Mouse (Mus musculus): ENCODE results near the gene Hexim1. TPM values are rescaled to one million over a fixed set of nuclear protein-coding genes. Genes with fewer than 3 reads are reported as not detected.

The Hexim1 gene
- total and polyA plus RNA-seq, 2 experiments: 10.2 to 12.1 TPM

- no peaks in the 10 kb centered on the region for H3K79me2 ChIP-seq (ENCODE audit: control insufficient read depth, insufficient read depth, low read length)
- no peak for DNase-seq (ENCODE audit: extremely low read depth, low read depth, low spot score)
- H3K9ac ChIP-seq (ENCODE audit: low read depth, low read length): 0 out of 2 replicates have a peak overlapping the region, but pooled peaks have one; percentile 11
- no peaks in the 10 kb centered on the region for H3K36me3 ChIP-seq (ENCODE audit: control insufficient read depth, insufficient read depth, low read length)
- peak overlapping the region; percentile 18; the same call in 1 of the 2 replicates for H3K4me3 ChIP-seq (ENCODE audit: insufficient read depth, low read depth, low read length)
- no peak for TF ChIP-seq CTCF (IDR thresholded peaks at IDR 0.05; ENCODE audit: low read depth, low read length)
- TF ChIP-seq POLR2A (IDR thresholded peaks at IDR 0.05; ENCODE audit: extremely low read depth, insufficient read depth, low read length): no peak
- H3K27me3 ChIP-seq (ENCODE audit: control insufficient read depth, insufficient read depth, low read length): no peaks in the 10 kb centered on the region
- 44% methylated on average over 8 of the region's 8 CpGs for WGBS
- H3K27ac ChIP-seq (replicated peaks; ENCODE audit: insufficient read depth, low read depth, low read length): peak overlapping the region; percentile 52
- H3K4me1 ChIP-seq (ENCODE audit: control insufficient read depth, insufficient read depth, low read length): peaks cover 5% of the 10 kb centered on the region; the same call in 1 of the 2 replicates
Observed at GRCm38 (mm10) chr11:103142441-103143182, 26.6 kb downstream of the Hexim1 start.

- no peak overlapping the region for H3K27ac ChIP-seq (replicated peaks; ENCODE audit: insufficient read depth, low read depth, low read length)
- no peak for DNase-seq (ENCODE audit: extremely low read depth, low read depth, low spot score)
Observed at GRCm38 (mm10) chr11:103144309-103145285, 28.6 kb downstream of the Hexim1 start.

GRCm38 (mm10) chr11:103146386-103146785 is 30.4 kb downstream of the Hexim1 start:
- no peak overlapping the region for H3K9ac ChIP-seq (ENCODE audit: low read depth, low read length)
- H3K79me2 ChIP-seq (ENCODE audit: control insufficient read depth, insufficient read depth, low read length): no peaks in the 10 kb centered on the region
- H3K27me3 ChIP-seq (ENCODE audit: control insufficient read depth, insufficient read depth, low read length): no peaks in the 10 kb centered on the region
- TF ChIP-seq POLR2A (IDR thresholded peaks at IDR 0.05; ENCODE audit: extremely low read depth, insufficient read depth, low read length) (no peak), CTCF (IDR thresholded peaks at IDR 0.05; ENCODE audit: low read depth, low read length) (no peak)
- DNase-seq (ENCODE audit: extremely low read depth, low read depth, low spot score): no peak
- 89% methylated on average over 4 of the region's 4 CpGs for WGBS
- peaks cover 1% of the 10 kb centered on the region; the same call in 1 of the 2 replicates for H3K4me1 ChIP-seq (ENCODE audit: control insufficient read depth, insufficient read depth, low read length)
- no peak overlapping the region for H3K27ac ChIP-seq (replicated peaks; ENCODE audit: insufficient read depth, low read depth, low read length)
- no peak overlapping the region for H3K4me3 ChIP-seq (ENCODE audit: insufficient read depth, low read depth, low read length)
- no peaks in the 10 kb centered on the region for H3K36me3 ChIP-seq (ENCODE audit: control insufficient read depth, insufficient read depth, low read length)

More at GRCm38 (mm10) chr11:103144309-103145285, 28.6 kb downstream of the Hexim1 start:
- peaks cover 5% of the 10 kb centered on the region; the same call in 1 of the 2 replicates for H3K4me1 ChIP-seq (ENCODE audit: control insufficient read depth, insufficient read depth, low read length)
- H3K36me3 ChIP-seq (ENCODE audit: control insufficient read depth, insufficient read depth, low read length): no peaks in the 10 kb centered on the region
- H3K9ac ChIP-seq (ENCODE audit: low read depth, low read length): no peak overlapping the region
- 71% methylated on average over 12 of the region's 12 CpGs for WGBS
- TF ChIP-seq POLR2A (IDR thresholded peaks at IDR 0.05; ENCODE audit: extremely low read depth, insufficient read depth, low read length) (no peak), CTCF (IDR thresholded peaks at IDR 0.05; ENCODE audit: low read depth, low read length) (no peak)
- H3K4me3 ChIP-seq (ENCODE audit: insufficient read depth, low read depth, low read length): no peak overlapping the region
- H3K79me2 ChIP-seq (ENCODE audit: control insufficient read depth, insufficient read depth, low read length): no peaks in the 10 kb centered on the region
- H3K27me3 ChIP-seq (ENCODE audit: control insufficient read depth, insufficient read depth, low read length): no peaks in the 10 kb centered on the region

GRCm38 (mm10) chr11:103147766-103148165 is 31.7 kb downstream of the Hexim1 start:
- no peak for DNase-seq (ENCODE audit: extremely low read depth, low read depth, low spot score)
- no peak overlapping the region for H3K4me3 ChIP-seq (ENCODE audit: insufficient read depth, low read depth, low read length)
- H3K79me2 ChIP-seq (ENCODE audit: control insufficient read depth, insufficient read depth, low read length): no peaks in the 10 kb centered on the region
- 54% methylated on average over 4 of the region's 4 CpGs for WGBS
- no peak overlapping the region for H3K27ac ChIP-seq (replicated peaks; ENCODE audit: insufficient read depth, low read depth, low read length)
- H3K9ac ChIP-seq (ENCODE audit: low read depth, low read length): no peak overlapping the region
- H3K27me3 ChIP-seq (ENCODE audit: control insufficient read depth, insufficient read depth, low read length): no peaks in the 10 kb centered on the region
- TF ChIP-seq CTCF (IDR thresholded peaks at IDR 0.05; ENCODE audit: low read depth, low read length) (no peak), POLR2A (IDR thresholded peaks at IDR 0.05; ENCODE audit: extremely low read depth, insufficient read depth, low read length) (no peak)
- no peaks in the 10 kb centered on the region for H3K4me1 ChIP-seq (ENCODE audit: control insufficient read depth, insufficient read depth, low read length)
- no peaks in the 10 kb centered on the region for H3K36me3 ChIP-seq (ENCODE audit: control insufficient read depth, insufficient read depth, low read length)

GRCm38 (mm10) chr11:103149771-103150170 is 33.7 kb downstream of the Hexim1 start:
- H3K36me3 ChIP-seq (ENCODE audit: control insufficient read depth, insufficient read depth, low read length): no peaks in the 10 kb centered on the region
- no peak for TF ChIP-seq POLR2A (IDR thresholded peaks at IDR 0.05; ENCODE audit: extremely low read depth, insufficient read depth, low read length)
- TF ChIP-seq CTCF (IDR thresholded peaks at IDR 0.05; ENCODE audit: low read depth, low read length): no peak
- H3K4me1 ChIP-seq (ENCODE audit: control insufficient read depth, insufficient read depth, low read length): no peaks in the 10 kb centered on the region
- no peak overlapping the region for H3K27ac ChIP-seq (replicated peaks; ENCODE audit: insufficient read depth, low read depth, low read length)
- H3K9ac ChIP-seq (ENCODE audit: low read depth, low read length): no peak overlapping the region
- H3K79me2 ChIP-seq (ENCODE audit: control insufficient read depth, insufficient read depth, low read length): no peaks in the 10 kb centered on the region
- 95% methylated on average over 4 of the region's 4 CpGs for WGBS
- DNase-seq (ENCODE audit: extremely low read depth, low read depth, low spot score): no peak
- no peaks in the 10 kb centered on the region for H3K27me3 ChIP-seq (ENCODE audit: control insufficient read depth, insufficient read depth, low read length)
- H3K4me3 ChIP-seq (ENCODE audit: insufficient read depth, low read depth, low read length): no peak overlapping the region
